Mouse (Mus musculus): ENCODE measurements around the gene Zdhhc14. TPM values are rescaled to one million over a fixed set of nuclear protein-coding genes. Genes with fewer than 3 reads are reported as not detected.

Zdhhc14 gene
- polyA plus RNA-seq, 1 experiment from 2014 or later: 2.2 TPM

GRCm38 (mm10) chr17:5635254-5635653, 142.9 kb downstream of the Zdhhc14 start:
- no peaks in the 10 kb centered on the region for H3K9me3 ChIP-seq
- 84% methylated on average over 2 of the region's 2 CpGs for WGBS
- no peak overlapping the region for H3K4me3 ChIP-seq (replicated peaks)
- no peaks in the 10 kb centered on the region for H3K4me1 ChIP-seq (replicated peaks)
- ATAC-seq (ENCODE audit: insufficient number of reproducible peaks, insufficient read depth, low FRiP score, low TSS enrichment, low read depth): no peak
- no peak overlapping the region for H3K27ac ChIP-seq
- no peaks in the 10 kb centered on the region for H3K27me3 ChIP-seq
- H3K4me2 ChIP-seq: no peak overlapping the region
- no peak overlapping the region for H3K9ac ChIP-seq (replicated peaks)
- H3K36me3 ChIP-seq: no peaks in the 10 kb centered on the region

GRCm38 (mm10) chr17:5641436-5641835, 149.1 kb downstream of the Zdhhc14 start:
- no peaks in the 10 kb centered on the region for H3K4me1 ChIP-seq (replicated peaks)
- H3K4me2 ChIP-seq: no peak overlapping the region
- no peak overlapping the region for H3K9ac ChIP-seq (replicated peaks)
- no peaks in the 10 kb centered on the region for H3K27me3 ChIP-seq
- WGBS: 87% methylated on average over 8 of the region's 8 CpGs
- H3K9me3 ChIP-seq: no peaks in the 10 kb centered on the region
- no peak overlapping the region for H3K27ac ChIP-seq
- H3K36me3 ChIP-seq: no peaks in the 10 kb centered on the region
- no peak overlapping the region for H3K4me3 ChIP-seq (replicated peaks)
- ATAC-seq (ENCODE audit: insufficient number of reproducible peaks, insufficient read depth, low FRiP score, low TSS enrichment, low read depth): no peak

- Histone ChIP-seq H3K36me3 (no peaks in the 10 kb centered on the region), H3K27ac (no peak overlapping the region), H3K4me2 (no peak overlapping the region), H3K4me1 (replicated peaks) (no peaks in the 10 kb centered on the region), H3K27me3 (no peaks in the 10 kb centered on the region), H3K4me3 (replicated peaks) (no peak overlapping the region), H3K9me3 (no peaks in the 10 kb centered on the region), H3K9ac (replicated peaks) (no peak overlapping the region)
- WGBS: 86% methylated on average over 15 of the region's 15 CpGs
- no peak for ATAC-seq (ENCODE audit: insufficient number of reproducible peaks, insufficient read depth, low FRiP score, low TSS enrichment, low read depth)
Observed at GRCm38 (mm10) chr17:5642918-5643721, 150.8 kb downstream of the Zdhhc14 start.

GRCm38 (mm10) chr17:5650124-5650523, 157.8 kb downstream of the Zdhhc14 start:
- peaks cover 18% of the 10 kb centered on the region; the same call in 1 of the 2 replicates for H3K4me1 ChIP-seq (replicated peaks)
- no peaks in the 10 kb centered on the region for H3K36me3 ChIP-seq
- H3K9me3 ChIP-seq: no peaks in the 10 kb centered on the region
- ATAC-seq (ENCODE audit: insufficient number of reproducible peaks, insufficient read depth, low FRiP score, low TSS enrichment, low read depth): no peak
- no peak overlapping the region for H3K4me2 ChIP-seq
- H3K27ac ChIP-seq: no peak overlapping the region
- no peak overlapping the region for H3K9ac ChIP-seq (replicated peaks)
- no peaks in the 10 kb centered on the region for H3K27me3 ChIP-seq
- H3K4me3 ChIP-seq (replicated peaks): no peak overlapping the region
- WGBS: 85% methylated on average over 4 of the region's 4 CpGs

GRCm38 (mm10) chr17:5650642-5651041, 158.3 kb downstream of the Zdhhc14 start:
- Histone ChIP-seq H3K9ac (replicated peaks) (no peak overlapping the region), H3K36me3 (no peaks in the 10 kb centered on the region), H3K4me3 (replicated peaks) (no peak overlapping the region), H3K27me3 (no peaks in the 10 kb centered on the region), H3K27ac (no peak overlapping the region), H3K9me3 (no peaks in the 10 kb centered on the region), H3K4me1 (replicated peaks) (peaks cover 18% of the 10 kb centered on the region; the same call in 1 of the 2 replicates), H3K4me2 (no peak overlapping the region)
- no peak for ATAC-seq (ENCODE audit: insufficient number of reproducible peaks, insufficient read depth, low FRiP score, low TSS enrichment, low read depth)
- 62% methylated on average over 4 of the region's 4 CpGs for WGBS

GRCm38 (mm10) chr17:5651551-5651950, 159.2 kb downstream of the Zdhhc14 start:
- Histone ChIP-seq H3K27me3 (no peaks in the 10 kb centered on the region), H3K9me3 (no peaks in the 10 kb centered on the region), H3K4me2 (no peak overlapping the region), H3K36me3 (no peaks in the 10 kb centered on the region), H3K4me1 (replicated peaks) (peaks cover 18% of the 10 kb centered on the region; the same call in 1 of the 2 replicates), H3K4me3 (replicated peaks) (no peak overlapping the region), H3K27ac (no peak overlapping the region), H3K9ac (replicated peaks) (no peak overlapping the region)
- 86% methylated on average over 4 of the region's 4 CpGs for WGBS
- ATAC-seq (ENCODE audit: insufficient number of reproducible peaks, insufficient read depth, low FRiP score, low TSS enrichment, low read depth): no peak

- H3K36me3 ChIP-seq: no peaks in the 10 kb centered on the region
- no peak overlapping the region for H3K27ac ChIP-seq
- no peak for ATAC-seq (ENCODE audit: insufficient number of reproducible peaks, insufficient read depth, low FRiP score, low TSS enrichment, low read depth)
- H3K9ac ChIP-seq (replicated peaks): no peak overlapping the region
- H3K27me3 ChIP-seq: no peaks in the 10 kb centered on the region
- H3K9me3 ChIP-seq: no peaks in the 10 kb centered on the region
- peaks cover 18% of the 10 kb centered on the region; the same call in 1 of the 2 replicates for H3K4me1 ChIP-seq (replicated peaks)
- H3K4me3 ChIP-seq (replicated peaks): no peak overlapping the region
- no peak overlapping the region for H3K4me2 ChIP-seq
- WGBS: 81% methylated on average over 9 of the region's 9 CpGs
Observed at GRCm38 (mm10) chr17:5653981-5654380, 161.6 kb downstream of the Zdhhc14 start.

GRCm38 (mm10) chr17:5655536-5655935, 163.2 kb downstream of the Zdhhc14 start:
- Histone ChIP-seq H3K9ac (replicated peaks) (no peak overlapping the region), H3K36me3 (no peaks in the 10 kb centered on the region), H3K9me3 (no peaks in the 10 kb centered on the region), H3K27me3 (no peaks in the 10 kb centered on the region), H3K27ac (no peak overlapping the region), H3K4me2 (no peak overlapping the region), H3K4me1 (replicated peaks) (peaks cover 16% of the 10 kb centered on the region; the same call in 1 of the 2 replicates), H3K4me3 (replicated peaks) (no peak overlapping the region)
- WGBS: 87% methylated on average over 4 of the region's 4 CpGs
- no peak for ATAC-seq (ENCODE audit: insufficient number of reproducible peaks, insufficient read depth, low FRiP score, low TSS enrichment, low read depth)

- WGBS: 59% methylated on average over 8 of the region's 8 CpGs
- ATAC-seq (ENCODE audit: insufficient number of reproducible peaks, insufficient read depth, low FRiP score, low TSS enrichment, low read depth): no peak
- Histone ChIP-seq H3K9ac (replicated peaks) (no peak overlapping the region), H3K4me1 (replicated peaks) (no peaks in the 10 kb centered on the region), H3K36me3 (no peaks in the 10 kb centered on the region), H3K4me3 (replicated peaks) (no peak overlapping the region), H3K4me2 (no peak overlapping the region), H3K27me3 (no peaks in the 10 kb centered on the region), H3K27ac (no peak overlapping the region), H3K9me3 (no peaks in the 10 kb centered on the region)
Observed at GRCm38 (mm10) chr17:5660317-5661080, 168.1 kb downstream of the Zdhhc14 start.

- H3K36me3 ChIP-seq: no peaks in the 10 kb centered on the region
- ATAC-seq (ENCODE audit: insufficient number of reproducible peaks, insufficient read depth, low FRiP score, low TSS enrichment, low read depth): no peak
- no peak overlapping the region for H3K4me3 ChIP-seq (replicated peaks)
- 68% methylated on average over 8 of the region's 8 CpGs for WGBS
- 0 out of 2 replicates have a peak, but pooled peaks cover 3% of the 10 kb centered on the region for H3K4me1 ChIP-seq (replicated peaks)
- no peak overlapping the region for H3K27ac ChIP-seq
- H3K4me2 ChIP-seq: no peak overlapping the region
- no peak overlapping the region for H3K9ac ChIP-seq (replicated peaks)
- H3K9me3 ChIP-seq: no peaks in the 10 kb centered on the region
- H3K27me3 ChIP-seq: no peaks in the 10 kb centered on the region
Observed at GRCm38 (mm10) chr17:5666652-5667051, 174.3 kb downstream of the Zdhhc14 start.

- 0 out of 2 replicates have a peak, but pooled peaks cover 3% of the 10 kb centered on the region for H3K4me1 ChIP-seq (replicated peaks)
- ATAC-seq (ENCODE audit: insufficient number of reproducible peaks, insufficient read depth, low FRiP score, low TSS enrichment, low read depth): no peak
- WGBS: 26% methylated on average over 3 of the region's 3 CpGs
- H3K27me3 ChIP-seq: no peaks in the 10 kb centered on the region
- H3K36me3 ChIP-seq: no peaks in the 10 kb centered on the region
- no peaks in the 10 kb centered on the region for H3K9me3 ChIP-seq
- no peak overlapping the region for H3K27ac ChIP-seq
- no peak overlapping the region for H3K9ac ChIP-seq (replicated peaks)
- no peak overlapping the region for H3K4me3 ChIP-seq (replicated peaks)
- no peak overlapping the region for H3K4me2 ChIP-seq
Observed at GRCm38 (mm10) chr17:5668456-5668855, 176.1 kb downstream of the Zdhhc14 start.

Data from limb, embryonic 12.5 days (tissue).